Mouse (Mus musculus): ENCODE data around the gene Krtap4-1. TPM values are rescaled to one million over a fixed set of nuclear protein-coding genes. Genes with fewer than 3 reads are reported as not detected.

Krtap4-1 gene
- polyA plus RNA-seq, 1 experiment: not detected

DNA sequence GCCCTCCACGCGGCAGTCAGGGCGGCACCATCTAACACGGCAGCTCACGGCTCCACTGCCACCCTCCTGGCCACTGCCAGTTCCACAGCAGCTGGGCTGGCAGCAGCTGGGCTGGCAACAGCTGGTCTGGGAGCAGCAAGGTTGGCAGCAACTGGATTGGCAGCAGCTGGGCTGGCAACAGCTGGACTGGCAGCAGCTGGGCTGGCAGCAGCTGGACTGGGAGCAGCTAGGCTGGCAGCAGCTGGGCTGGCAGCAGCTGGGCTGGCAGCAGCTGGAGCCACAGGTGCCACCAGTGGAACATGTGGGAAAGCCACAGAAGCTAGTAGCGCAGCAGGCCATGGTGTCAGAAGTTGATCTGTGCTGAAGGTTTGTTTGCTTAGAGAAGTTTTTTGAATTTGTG, 37.1 kb downstream of the Krtap4-1 start, which contains the start of gene Krtap1-3:
Gene Krtap1-3, minus strand, starts transcription at position 359 of the 400 bp plus-strand sequence.
- TF ChIP-seq CTCF (IDR thresholded peaks at IDR 0.05; ENCODE audit: low read depth, low read length) (no peak), POLR2A (IDR thresholded peaks at IDR 0.05; ENCODE audit: borderline replicate concordance, low read depth, low read length) (no peak)
- Histone ChIP-seq H3K27ac (ENCODE audit: insufficient read depth, low read depth, low read length) (no peak within 1 kb of the TSS), H3K4me1 (ENCODE audit: control insufficient read depth, insufficient read depth, low read length) (no peaks in the 10 kb centered on the region), H3K4me3 (ENCODE audit: insufficient read depth, low read length) (no peak within 1 kb of the TSS)

- TF ChIP-seq CTCF (IDR thresholded peaks at IDR 0.05; ENCODE audit: low read depth, low read length): no peak
- TF ChIP-seq POLR2A (IDR thresholded peaks at IDR 0.05; ENCODE audit: borderline replicate concordance, low read depth, low read length): no peak
- Histone ChIP-seq H3K4me3 (ENCODE audit: insufficient read depth, low read length) (no peak overlapping the region), H3K27ac (ENCODE audit: insufficient read depth, low read depth, low read length) (no peak overlapping the region), H3K4me1 (ENCODE audit: control insufficient read depth, insufficient read depth, low read length) (no peaks in the 10 kb centered on the region)
Observed at GRCm38 (mm10) chr11:99585096-99585495, 42.9 kb downstream of the Krtap4-1 start.

- TF ChIP-seq CTCF (IDR thresholded peaks at IDR 0.05; ENCODE audit: low read depth, low read length) (no peak), POLR2A (IDR thresholded peaks at IDR 0.05; ENCODE audit: borderline replicate concordance, low read depth, low read length) (no peak)
- Histone ChIP-seq H3K4me1 (ENCODE audit: control insufficient read depth, insufficient read depth, low read length) (no peaks in the 10 kb centered on the region), H3K4me3 (ENCODE audit: insufficient read depth, low read length) (no peak within 1 kb of the TSS), H3K27ac (ENCODE audit: insufficient read depth, low read depth, low read length) (no peak within 1 kb of the TSS)
Observed at GRCm38 (mm10) chr11:99583245-99583704, 44.8 kb downstream of the Krtap4-1 start, which contains the start of gene Krtap1-4. Gene Krtap1-4 (minus strand): TSS chr11:99583654.

DNA sequence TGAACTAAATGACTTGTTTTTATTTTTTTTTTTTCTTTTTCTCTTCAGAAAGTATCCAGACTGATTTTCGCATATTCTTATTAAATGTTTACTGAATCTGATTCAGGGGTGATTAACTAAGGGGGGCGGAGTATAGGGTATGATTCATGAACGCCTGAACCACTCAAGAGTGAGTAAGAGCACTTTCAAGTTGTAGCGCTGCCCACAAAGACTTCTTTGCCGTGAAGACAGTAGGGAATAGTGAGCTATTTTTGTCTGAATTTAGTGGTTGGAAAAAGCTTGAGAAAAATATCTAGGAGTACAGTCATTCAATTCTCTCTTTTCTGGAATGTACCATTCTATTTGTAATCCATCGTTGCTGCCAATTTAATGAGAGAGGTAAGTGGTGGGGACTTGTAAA, 46.5 kb downstream of the Krtap4-1 start:
- TF ChIP-seq CTCF (IDR thresholded peaks at IDR 0.05; ENCODE audit: low read depth, low read length): no peak
- TF ChIP-seq POLR2A (IDR thresholded peaks at IDR 0.05; ENCODE audit: borderline replicate concordance, low read depth, low read length): no peak
- H3K4me1 ChIP-seq (ENCODE audit: control insufficient read depth, insufficient read depth, low read length): no peaks in the 10 kb centered on the region
- H3K27ac ChIP-seq (ENCODE audit: insufficient read depth, low read depth, low read length): no peak overlapping the region

DNA sequence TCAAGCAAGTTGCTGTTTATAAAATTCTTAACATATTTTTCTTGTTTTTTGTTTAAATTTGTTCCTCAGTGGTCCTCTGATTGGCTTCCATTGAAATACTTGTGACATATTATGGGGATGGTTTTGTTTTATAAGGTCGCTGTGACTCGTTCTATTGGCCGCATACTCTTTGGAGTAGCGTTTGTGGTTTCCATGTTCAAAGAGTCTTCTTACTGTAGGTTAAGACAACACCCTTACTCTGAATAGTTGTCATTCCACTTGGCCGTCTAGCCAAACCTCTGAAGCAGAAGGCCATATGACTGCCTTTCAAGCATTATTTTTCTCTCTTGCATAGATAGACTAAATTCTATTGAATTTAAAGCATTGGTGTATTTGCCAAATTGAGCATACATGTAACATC, 47.0 kb downstream of the Krtap4-1 start:
- Histone ChIP-seq H3K27ac (ENCODE audit: insufficient read depth, low read depth, low read length) (no peak overlapping the region), H3K4me3 (ENCODE audit: insufficient read depth, low read length) (no peak overlapping the region), H3K4me1 (ENCODE audit: control insufficient read depth, insufficient read depth, low read length) (no peaks in the 10 kb centered on the region)
- TF ChIP-seq POLR2A (IDR thresholded peaks at IDR 0.05; ENCODE audit: borderline replicate concordance, low read depth, low read length): no peak

More for the DNA sequence above, 46.5 kb downstream of the Krtap4-1 start:
- H3K4me3 ChIP-seq (ENCODE audit: insufficient read depth, low read length): no peak overlapping the region

DNA sequence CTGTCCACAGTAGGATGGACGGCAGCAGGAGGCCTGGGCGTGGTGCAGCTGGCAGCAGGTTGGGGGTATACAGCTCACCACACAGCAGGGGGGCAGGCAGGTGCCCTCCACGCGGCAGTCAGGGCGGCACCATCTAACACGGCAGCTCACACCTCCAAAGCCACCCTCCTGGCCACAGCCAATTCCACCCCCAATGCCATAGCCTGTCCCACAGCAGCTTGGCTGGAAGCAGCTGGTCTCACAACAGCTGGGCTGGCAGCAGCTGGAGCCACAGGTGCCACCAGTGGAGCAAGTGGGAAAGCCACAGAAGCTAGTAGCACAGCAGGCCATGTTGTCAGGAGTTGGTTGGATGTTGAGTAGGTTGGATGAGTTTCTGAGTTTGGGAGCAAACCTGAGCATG, 47.4 kb downstream of the Krtap4-1 start, which contains the start of gene Krtap1-5:
Gene Krtap1-5, minus strand, starts transcription at position 381 of the 400 bp plus-strand sequence.
- Histone ChIP-seq H3K4me1 (ENCODE audit: control insufficient read depth, insufficient read depth, low read length) (no peaks in the 10 kb centered on the region), H3K4me3 (ENCODE audit: insufficient read depth, low read length) (no peak within 1 kb of the TSS), H3K27ac (ENCODE audit: insufficient read depth, low read depth, low read length) (no peak within 1 kb of the TSS)
- no peak for TF ChIP-seq CTCF (IDR thresholded peaks at IDR 0.05; ENCODE audit: low read depth, low read length)

Other genes with a start within 250 kb of the Krtap4-1 start
- 5.0 and 6.4 TPM in 2 replicates for gene Krt10, start 238.9 kb downstream of the Krtap4-1 start, polyA plus RNA-seq (2012; ENCODE audit: insufficient read depth, insufficient read length, missing spikeins)
- not detected in 2 replicates for gene Krt12, start 206.0 kb downstream of the Krtap4-1 start, polyA plus RNA-seq (2012; ENCODE audit: insufficient read depth, insufficient read length, missing spikeins)
- not detected in 2 replicates for gene Krt20, start 190.1 kb downstream of the Krtap4-1 start, polyA plus RNA-seq (2012; ENCODE audit: insufficient read depth, insufficient read length, missing spikeins)
- not detected in 2 replicates for gene Krt23, start 135.1 kb downstream of the Krtap4-1 start, polyA plus RNA-seq (2012; ENCODE audit: insufficient read depth, insufficient read length, missing spikeins)
- gene Krt39, start 106.9 kb downstream of the Krtap4-1 start, polyA plus RNA-seq (2012; ENCODE audit: insufficient read depth, insufficient read length, missing spikeins): not detected in 2 replicates
- gene Krt40, start 85.1 kb downstream of the Krtap4-1 start, polyA plus RNA-seq (2012; ENCODE audit: insufficient read depth, insufficient read length, missing spikeins): not detected in 2 replicates
- not detected in 2 replicates for gene Krtap3-3, start 77.4 kb downstream of the Krtap4-1 start, polyA plus RNA-seq (2012; ENCODE audit: insufficient read depth, insufficient read length, missing spikeins)
- not detected in 2 replicates for gene Krtap3-2, start 71.4 kb downstream of the Krtap4-1 start, polyA plus RNA-seq (2012; ENCODE audit: insufficient read depth, insufficient read length, missing spikeins)
- gene Gm11939, start 68.8 kb downstream of the Krtap4-1 start, polyA plus RNA-seq (2012; ENCODE audit: insufficient read depth, insufficient read length, missing spikeins): not detected in 2 replicates
- gene Krtap3-1, start 61.6 kb downstream of the Krtap4-1 start, polyA plus RNA-seq (2012; ENCODE audit: insufficient read depth, insufficient read length, missing spikeins): not detected in 2 replicates
- gene Krtap1-5, start 47.2 kb downstream of the Krtap4-1 start, polyA plus RNA-seq (2012; ENCODE audit: insufficient read depth, insufficient read length, missing spikeins): not detected in 2 replicates
- not detected in 2 replicates for gene Krtap1-4, start 44.6 kb downstream of the Krtap4-1 start, polyA plus RNA-seq (2012; ENCODE audit: insufficient read depth, insufficient read length, missing spikeins)
- not detected in 2 replicates for gene Krtap1-3, start 36.9 kb downstream of the Krtap4-1 start, polyA plus RNA-seq (2012; ENCODE audit: insufficient read depth, insufficient read length, missing spikeins)
- not detected in 2 replicates for gene Krtap9-3, start 30.1 kb downstream of the Krtap4-1 start, polyA plus RNA-seq (2012; ENCODE audit: insufficient read depth, insufficient read length, missing spikeins)
- not detected in 2 replicates for gene Gm11938, start 24.9 kb downstream of the Krtap4-1 start, polyA plus RNA-seq (2012; ENCODE audit: insufficient read depth, insufficient read length, missing spikeins)
- not detected in 2 replicates for gene Gm11937, start 18.0 kb downstream of the Krtap4-1 start, polyA plus RNA-seq (2012; ENCODE audit: insufficient read depth, insufficient read length, missing spikeins)
- gene Krtap2-4, start 13.4 kb downstream of the Krtap4-1 start, polyA plus RNA-seq (2012; ENCODE audit: insufficient read depth, insufficient read length, missing spikeins): not detected in 2 replicates
- not detected in 2 replicates for gene Gm11562, start 7.8 kb downstream of the Krtap4-1 start, polyA plus RNA-seq (2012; ENCODE audit: insufficient read depth, insufficient read length, missing spikeins)
- not detected in 2 replicates for gene Krtap4-2, start 6.8 kb upstream of the Krtap4-1 start, polyA plus RNA-seq (2012; ENCODE audit: insufficient read depth, insufficient read length, missing spikeins)
- gene Krtap4-7, start 15.9 kb upstream of the Krtap4-1 start, polyA plus RNA-seq (2012; ENCODE audit: insufficient read depth, insufficient read length, missing spikeins): not detected in 2 replicates
- gene Gm11555, start 22.0 kb upstream of the Krtap4-1 start, polyA plus RNA-seq (2012; ENCODE audit: insufficient read depth, insufficient read length, missing spikeins): not detected in 2 replicates
- not detected in 2 replicates for gene Gm11563, start 30.7 kb upstream of the Krtap4-1 start, polyA plus RNA-seq (2012; ENCODE audit: insufficient read depth, insufficient read length, missing spikeins)
- gene Krtap4-6, start 37.7 kb upstream of the Krtap4-1 start, polyA plus RNA-seq (2012; ENCODE audit: insufficient read depth, insufficient read length, missing spikeins): not detected in 2 replicates
- gene Gm14190, start 62.5 kb upstream of the Krtap4-1 start, polyA plus RNA-seq (2012; ENCODE audit: insufficient read depth, insufficient read length, missing spikeins): not detected in 2 replicates
- not detected in 2 replicates for gene Gm14180, start 106.1 kb upstream of the Krtap4-1 start, polyA plus RNA-seq (2012; ENCODE audit: insufficient read depth, insufficient read length, missing spikeins)
- not detected in 2 replicates for gene Gm11595, start 144.7 kb upstream of the Krtap4-1 start, polyA plus RNA-seq (2012; ENCODE audit: insufficient read depth, insufficient read length, missing spikeins)
- gene Krtap4-8, start 152.5 kb upstream of the Krtap4-1 start, polyA plus RNA-seq (2012; ENCODE audit: insufficient read depth, insufficient read length, missing spikeins): not detected in 2 replicates
- not detected in 2 replicates for gene Krtap4-9, start 157.0 kb upstream of the Krtap4-1 start, polyA plus RNA-seq (2012; ENCODE audit: insufficient read depth, insufficient read length, missing spikeins)
- gene Gm11596, start 165.2 kb upstream of the Krtap4-1 start, polyA plus RNA-seq (2012; ENCODE audit: insufficient read depth, insufficient read length, missing spikeins): not detected in 2 replicates
- not detected in 2 replicates for gene Gm11569, start 170.7 kb upstream of the Krtap4-1 start, polyA plus RNA-seq (2012; ENCODE audit: insufficient read depth, insufficient read length, missing spikeins)
- gene Gm11554, start 176.2 kb upstream of the Krtap4-1 start, polyA plus RNA-seq (2012; ENCODE audit: insufficient read depth, insufficient read length, missing spikeins): not detected in 2 replicates
- gene Krtap4-13, start 181.7 kb upstream of the Krtap4-1 start, polyA plus RNA-seq (2012; ENCODE audit: insufficient read depth, insufficient read length, missing spikeins): not detected in 2 replicates
- gene Gm11564, start 187.4 kb upstream of the Krtap4-1 start, polyA plus RNA-seq (2012; ENCODE audit: insufficient read depth, insufficient read length, missing spikeins): not detected in 2 replicates
- gene 2300003K06Rik, start 209.8 kb upstream of the Krtap4-1 start, polyA plus RNA-seq (2012; ENCODE audit: insufficient read depth, insufficient read length, missing spikeins): not detected in 2 replicates
- gene Krtap4-16, start 223.4 kb upstream of the Krtap4-1 start, polyA plus RNA-seq (2012; ENCODE audit: insufficient read depth, insufficient read length, missing spikeins): not detected in 2 replicates
- not detected in 2 replicates for gene Gm11568, start 229.7 kb upstream of the Krtap4-1 start, polyA plus RNA-seq (2012; ENCODE audit: insufficient read depth, insufficient read length, missing spikeins)
- gene Gm11559, start 236.2 kb upstream of the Krtap4-1 start, polyA plus RNA-seq (2012; ENCODE audit: insufficient read depth, insufficient read length, missing spikeins): not detected in 2 replicates
- not detected in 2 replicates for gene Krtap9-1, start 245.2 kb upstream of the Krtap4-1 start, polyA plus RNA-seq (2012; ENCODE audit: insufficient read depth, insufficient read length, missing spikeins)